Mouse (Mus musculus): ENCODE data around the gene Slc27a2. TPM values are rescaled to one million over a fixed set of nuclear protein-coding genes. Genes with fewer than 3 reads are reported as not detected.
"Not testable (repeated sequence)": the region's sequence is repeated elsewhere in the genome, so short reads cannot be mapped to it uniquely, and the experiment has no call there.

The Slc27a2 gene
- polyA plus RNA-seq, 1 experiment from 2014 or later, result 56.3 TPM

GRCm38 (mm10) chr2:126596347-126597072, 44.3 kb downstream of the Slc27a2 start:
- H3K4me1 ChIP-seq, result peaks cover 12% of the 10 kb centered on the region; the same call in 1 of the 2 replicates
- no peak overlapping the region for H3K27ac ChIP-seq
- ATAC-seq, result no peak
- 72% methylated on average over 7 of the region's 7 CpGs for WGBS (ENCODE audit: insufficient replicate concordance)
- no peak overlapping the region for H3K9ac ChIP-seq
- H3K4me2 ChIP-seq, result 0 out of 2 replicates have a peak overlapping the region, but pooled peaks have one; percentile 17
- no peaks in the 10 kb centered on the region for H3K9me3 ChIP-seq (replicated peaks)
- no peak overlapping the region for H3K4me3 ChIP-seq
- H3K27me3 ChIP-seq (replicated peaks), result peaks cover 5% of the 10 kb centered on the region; the same call in 1 of the 2 replicates
- H3K36me3 ChIP-seq, result no peaks in the 10 kb centered on the region

- no peaks in the 10 kb centered on the region for H3K36me3 ChIP-seq
- H3K27me3 ChIP-seq (replicated peaks), result peaks cover 5% of the 10 kb centered on the region; the same call in 1 of the 2 replicates
- H3K4me2 ChIP-seq, result peak overlapping the region; percentile 17
- no peak for ATAC-seq
- peaks cover 17% of the 10 kb centered on the region; the same call in 1 of the 2 replicates for H3K4me1 ChIP-seq
- no peaks in the 10 kb centered on the region for H3K9me3 ChIP-seq (replicated peaks)
- H3K9ac ChIP-seq, result no peak overlapping the region
- H3K27ac ChIP-seq, result no peak overlapping the region
- no peak overlapping the region for H3K4me3 ChIP-seq
- WGBS (ENCODE audit: insufficient replicate concordance), result 70% methylated on average over 20 of the region's 20 CpGs
Measured at GRCm38 (mm10) chr2:126597279-126598241, 45.4 kb downstream of the Slc27a2 start.

- WGBS (ENCODE audit: insufficient replicate concordance), result 56% methylated on average over 2 of the region's 2 CpGs
- H3K4me3 ChIP-seq, result no peak overlapping the region
- no peak for ATAC-seq
Measured at GRCm38 (mm10) chr2:126598359-126598758, 46.2 kb downstream of the Slc27a2 start.

GRCm38 (mm10) chr2:126599005-126599404, 46.8 kb downstream of the Slc27a2 start:
- H3K27ac ChIP-seq, result no peak overlapping the region
- peaks cover 22% of the 10 kb centered on the region; the same call in 1 of the 2 replicates for H3K4me1 ChIP-seq
- no peak overlapping the region for H3K4me2 ChIP-seq
- H3K9me3 ChIP-seq (replicated peaks), result no peaks in the 10 kb centered on the region
- no peaks in the 10 kb centered on the region for H3K36me3 ChIP-seq
- H3K4me3 ChIP-seq, result no peak overlapping the region
- peak; percentile 42 for ATAC-seq
- H3K27me3 ChIP-seq (replicated peaks), result peaks cover 5% of the 10 kb centered on the region; the same call in 1 of the 2 replicates
- no peak overlapping the region for H3K9ac ChIP-seq
- 14% methylated on average over 3 of the region's 3 CpGs for WGBS (ENCODE audit: insufficient replicate concordance)

More at GRCm38 (mm10) chr2:126598359-126598758, 46.2 kb downstream of the Slc27a2 start:
- Histone ChIP-seq H3K9me3 (replicated peaks) (no peaks in the 10 kb centered on the region), H3K27me3 (replicated peaks) (peaks cover 5% of the 10 kb centered on the region; the same call in 1 of the 2 replicates), H3K36me3 (no peaks in the 10 kb centered on the region), H3K4me1 (peaks cover 22% of the 10 kb centered on the region; the same call in 1 of the 2 replicates), H3K9ac (no peak overlapping the region), H3K27ac (no peak overlapping the region), H3K4me2 (no peak overlapping the region)

GRCm38 (mm10) chr2:126600533-126600932, 48.3 kb downstream of the Slc27a2 start:
- Histone ChIP-seq H3K27ac (no peak overlapping the region), H3K4me2 (no peak overlapping the region), H3K9ac (no peak overlapping the region), H3K4me1 (peaks cover 22% of the 10 kb centered on the region; the same call in 1 of the 2 replicates), H3K27me3 (replicated peaks) (peaks cover 5% of the 10 kb centered on the region), H3K36me3 (no peaks in the 10 kb centered on the region), H3K4me3 (no peak overlapping the region), H3K9me3 (replicated peaks) (no peaks in the 10 kb centered on the region)
- WGBS (ENCODE audit: insufficient replicate concordance), result 61% methylated on average over 14 of the region's 14 CpGs
- no peak for ATAC-seq

- WGBS (ENCODE audit: insufficient replicate concordance), result 33% methylated on average over 14 of the region's 14 CpGs
Measured at GRCm38 (mm10) chr2:126601918-126602600, 49.9 kb downstream of the Slc27a2 start.

GRCm38 (mm10) chr2:126606061-126606687, 54.0 kb downstream of the Slc27a2 start:
- WGBS (ENCODE audit: insufficient replicate concordance), result 56% methylated on average over 15 of the region's 15 CpGs
- no peak for ATAC-seq
- H3K4me1 ChIP-seq, result peaks cover 21% of the 10 kb centered on the region; the same call in 1 of the 2 replicates
- no peaks in the 10 kb centered on the region for H3K9me3 ChIP-seq (replicated peaks)
- H3K27me3 ChIP-seq (replicated peaks), result no peaks in the 10 kb centered on the region; the same call in 1 of the 2 replicates
- H3K4me3 ChIP-seq, result no peak overlapping the region
- H3K36me3 ChIP-seq, result no peaks in the 10 kb centered on the region
- no peak overlapping the region for H3K9ac ChIP-seq
- H3K27ac ChIP-seq, result no peak overlapping the region
- no peak overlapping the region for H3K4me2 ChIP-seq

More at GRCm38 (mm10) chr2:126601918-126602600, 49.9 kb downstream of the Slc27a2 start:
- no peak overlapping the region for H3K27ac ChIP-seq
- H3K9me3 ChIP-seq (replicated peaks), result no peaks in the 10 kb centered on the region
- H3K4me3 ChIP-seq, result no peak overlapping the region
- H3K27me3 ChIP-seq (replicated peaks), result peaks cover 5% of the 10 kb centered on the region
- H3K9ac ChIP-seq, result no peak overlapping the region
- H3K36me3 ChIP-seq, result no peaks in the 10 kb centered on the region
- ATAC-seq, result no peak
- H3K4me1 ChIP-seq, result peaks cover 24% of the 10 kb centered on the region; the same call in 1 of the 2 replicates
- no peak overlapping the region for H3K4me2 ChIP-seq

GRCm38 (mm10) chr2:126606688-126607062, 54.5 kb downstream of the Slc27a2 start:
- no peak overlapping the region for H3K4me2 ChIP-seq
- peaks cover 21% of the 10 kb centered on the region; the same call in 1 of the 2 replicates for H3K4me1 ChIP-seq
- no peak for ATAC-seq
- no peak overlapping the region for H3K4me3 ChIP-seq
- H3K27me3 ChIP-seq (replicated peaks), result no peaks in the 10 kb centered on the region; the same call in 1 of the 2 replicates
- H3K9ac ChIP-seq, result no peak overlapping the region
- 19% methylated on average over 4 of the region's 4 CpGs for WGBS (ENCODE audit: insufficient replicate concordance)
- H3K9me3 ChIP-seq (replicated peaks), result no peaks in the 10 kb centered on the region
- H3K27ac ChIP-seq, result no peak overlapping the region
- no peaks in the 10 kb centered on the region for H3K36me3 ChIP-seq

- no peak overlapping the region for H3K4me2 ChIP-seq
- WGBS (ENCODE audit: insufficient replicate concordance), result 33% methylated on average over 10 of the region's 10 CpGs
Measured at GRCm38 (mm10) chr2:126607553-126608203, 55.5 kb downstream of the Slc27a2 start.

GRCm38 (mm10) chr2:126609600-126609999, 57.4 kb downstream of the Slc27a2 start:
- H3K4me3 ChIP-seq; H3K27me3 ChIP-seq (replicated peaks); H3K9me3 ChIP-seq (replicated peaks); H3K9ac ChIP-seq; ATAC-seq; H3K4me2 ChIP-seq; H3K36me3 ChIP-seq; H3K27ac ChIP-seq: not testable (repeated sequence)
- 33% methylated on average over 12 of the region's 12 CpGs for WGBS (ENCODE audit: insufficient replicate concordance)
- peaks cover 11% of the 10 kb centered on the region; the same call in 1 of the 2 replicates for H3K4me1 ChIP-seq

More at GRCm38 (mm10) chr2:126607553-126608203, 55.5 kb downstream of the Slc27a2 start:
- no peaks in the 10 kb centered on the region; the same call in 1 of the 2 replicates for H3K27me3 ChIP-seq (replicated peaks)
- no peaks in the 10 kb centered on the region for H3K9me3 ChIP-seq (replicated peaks)
- H3K36me3 ChIP-seq, result no peaks in the 10 kb centered on the region
- peaks cover 15% of the 10 kb centered on the region; the same call in 1 of the 2 replicates for H3K4me1 ChIP-seq
- no peak overlapping the region for H3K4me3 ChIP-seq
- no peak overlapping the region for H3K9ac ChIP-seq
- no peak overlapping the region for H3K27ac ChIP-seq
- no peak for ATAC-seq
